Mouse (Mus musculus): ENCODE results near the gene Sfrp2. TPM values are rescaled to one million over a fixed set of nuclear protein-coding genes. Genes with fewer than 3 reads are reported as not detected.

Sfrp2 gene
- polyA plus RNA-seq (2012; rRNA removed): 14.0 and 30.5 TPM in 2 replicates

DNA sequence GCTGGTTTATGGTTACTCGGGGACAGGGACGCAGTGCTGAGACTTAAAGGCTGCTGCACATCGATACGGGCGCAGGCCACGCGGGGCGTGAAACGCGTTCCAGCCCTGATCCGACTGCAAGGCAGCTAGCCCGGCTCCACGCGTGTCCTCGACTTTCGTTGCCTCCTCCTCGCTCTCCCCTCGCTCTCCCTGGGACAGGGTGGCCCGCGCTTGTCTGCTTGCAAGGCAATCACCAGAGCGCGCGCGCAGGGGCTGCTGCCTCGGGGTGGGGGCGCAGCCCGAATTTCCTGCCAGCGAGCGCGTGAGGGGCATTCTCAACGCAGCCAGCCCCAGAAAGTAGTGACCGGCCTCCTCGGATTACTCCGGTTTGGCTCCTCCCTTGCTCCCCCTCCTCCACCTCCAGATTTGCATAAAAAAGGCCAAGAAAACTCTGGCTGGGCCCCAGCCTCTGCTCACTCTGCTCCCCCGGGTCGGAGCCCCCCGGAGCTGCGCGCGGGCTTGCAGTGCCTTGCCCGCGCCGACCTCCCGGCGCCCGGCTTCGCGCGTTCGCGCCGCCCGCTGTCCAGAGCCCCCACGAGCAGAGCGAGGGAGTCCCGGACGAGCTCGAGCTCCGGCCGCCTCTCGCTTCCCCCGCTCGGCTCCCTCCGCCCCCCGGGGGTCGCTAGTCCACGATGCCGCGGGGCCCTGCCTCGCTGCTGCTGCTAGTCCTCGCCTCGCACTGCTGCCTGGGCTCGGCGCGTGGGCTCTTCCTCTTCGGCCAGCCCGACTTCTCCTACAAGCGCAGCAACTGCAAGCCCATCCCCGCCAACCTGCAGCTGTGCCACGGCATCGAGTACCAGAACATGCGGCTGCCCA lies at the start of gene Sfrp2:
Gene Sfrp2, plus strand, starts transcription at position 451 of the 855 bp plus-strand sequence.
- Histone ChIP-seq H3K27me3 (replicated peaks; ENCODE audit: control insufficient read depth, insufficient read depth, low read length) (0 out of 2 replicates have a peak, but pooled peaks cover 1% of the 10 kb centered on the region), H3K4me1 (ENCODE audit: control insufficient read depth, insufficient read depth, low read length) (no peaks in the 10 kb centered on the region), H3K27ac (ENCODE audit: insufficient read depth, low read depth, low read length) (no peak within 1 kb of the TSS), H3K36me3 (ENCODE audit: control insufficient read depth, insufficient read depth, low read length) (no peaks in the 10 kb centered on the region), H3K4me3 (ENCODE audit: insufficient read depth, low read depth, low read length) (peak within 1 kb of the TSS; percentile 23)
- TF ChIP-seq CTCF (conservative IDR thresholded peaks at IDR 0.05; ENCODE audit: insufficient read depth, insufficient read length, low read depth, low read length): no peak
- no peak for TF ChIP-seq POLR2A (IDR thresholded peaks at IDR 0.05; ENCODE audit: low read depth, low read length)
- WGBS: under 1% methylated on average over 82 of the region's 82 CpGs
- peak; percentile 7 for DNase-seq

DNA sequence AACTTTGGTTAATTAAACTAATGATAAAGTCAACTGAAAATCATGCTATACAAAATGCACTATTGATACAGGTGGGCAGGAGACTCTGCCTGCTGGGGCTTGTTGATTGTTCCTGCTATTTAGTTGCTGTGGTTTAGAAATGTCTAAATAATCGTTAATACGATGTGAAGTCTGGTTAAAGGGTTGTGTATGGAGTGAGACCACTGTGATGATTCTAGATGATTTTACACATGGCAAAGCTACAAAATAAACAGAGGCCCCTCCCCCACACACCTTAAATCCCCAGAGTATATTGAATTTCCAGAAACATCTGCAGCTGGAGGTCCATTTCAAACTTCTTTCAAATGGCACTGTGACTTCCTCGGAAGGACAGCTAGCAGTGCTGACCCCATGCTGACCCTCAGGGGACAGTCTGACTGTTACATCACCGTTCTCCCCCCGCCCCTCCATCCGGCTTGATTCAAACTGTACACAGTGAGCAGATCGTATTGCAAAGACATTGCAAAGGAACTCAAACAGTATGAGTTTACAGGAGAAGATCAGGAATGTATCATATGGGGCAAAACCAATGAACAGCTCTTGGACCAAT lies 48.4 kb upstream of the Sfrp2 start:
- WGBS: 23% methylated on average over 7 of the region's 7 CpGs

DNA sequence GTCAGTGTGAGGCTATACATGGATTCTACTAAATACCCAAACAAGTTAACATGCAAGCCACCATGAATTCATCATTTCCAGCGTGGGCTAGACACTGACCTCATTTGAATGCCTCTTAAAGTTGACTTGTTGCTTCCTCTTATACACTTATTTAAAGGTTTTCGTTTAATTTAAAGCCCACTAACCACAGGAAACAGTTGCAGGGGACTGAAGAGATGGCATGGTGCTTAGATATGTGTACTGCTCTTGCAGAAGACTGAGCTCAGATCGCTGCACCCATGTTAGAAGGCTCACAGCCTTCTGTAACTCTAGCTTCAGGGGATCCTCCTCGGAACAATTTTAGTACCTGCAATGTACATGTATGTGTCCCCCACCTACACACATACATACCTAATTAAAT lies 47.5 kb upstream of the Sfrp2 start:
- 72% methylated on average over 4 of the region's 4 CpGs for whole genome bisulfite sequencing
- Histone ChIP-seq H3K27ac (ENCODE audit: insufficient read depth, low read depth, low read length) (no peak overlapping the region), H3K4me1 (ENCODE audit: control insufficient read depth, insufficient read depth, low read length) (no peaks in the 10 kb centered on the region), H3K27me3 (replicated peaks; ENCODE audit: control insufficient read depth, insufficient read depth, low read length) (no peaks in the 10 kb centered on the region), H3K4me3 (ENCODE audit: insufficient read depth, low read depth, low read length) (no peak overlapping the region), H3K36me3 (ENCODE audit: control insufficient read depth, insufficient read depth, low read length) (no peaks in the 10 kb centered on the region)
- TF ChIP-seq CTCF (conservative IDR thresholded peaks at IDR 0.05; ENCODE audit: insufficient read depth, insufficient read length, low read depth, low read length): no peak
- no peak for TF ChIP-seq POLR2A (IDR thresholded peaks at IDR 0.05; ENCODE audit: low read depth, low read length)
- no peak for DNase-seq

More for the DNA sequence above, 48.4 kb upstream of the Sfrp2 start:
- Histone ChIP-seq H3K4me1 (ENCODE audit: control insufficient read depth, insufficient read depth, low read length) (no peaks in the 10 kb centered on the region), H3K27ac (ENCODE audit: insufficient read depth, low read depth, low read length) (no peak overlapping the region), H3K4me3 (ENCODE audit: insufficient read depth, low read depth, low read length) (no peak overlapping the region), H3K36me3 (ENCODE audit: control insufficient read depth, insufficient read depth, low read length) (no peaks in the 10 kb centered on the region), H3K27me3 (replicated peaks; ENCODE audit: control insufficient read depth, insufficient read depth, low read length) (no peaks in the 10 kb centered on the region)
- TF ChIP-seq CTCF (conservative IDR thresholded peaks at IDR 0.05; ENCODE audit: insufficient read depth, insufficient read length, low read depth, low read length) (no peak), POLR2A (IDR thresholded peaks at IDR 0.05; ENCODE audit: low read depth, low read length) (no peak)
- no peak for DNase-seq

DNA sequence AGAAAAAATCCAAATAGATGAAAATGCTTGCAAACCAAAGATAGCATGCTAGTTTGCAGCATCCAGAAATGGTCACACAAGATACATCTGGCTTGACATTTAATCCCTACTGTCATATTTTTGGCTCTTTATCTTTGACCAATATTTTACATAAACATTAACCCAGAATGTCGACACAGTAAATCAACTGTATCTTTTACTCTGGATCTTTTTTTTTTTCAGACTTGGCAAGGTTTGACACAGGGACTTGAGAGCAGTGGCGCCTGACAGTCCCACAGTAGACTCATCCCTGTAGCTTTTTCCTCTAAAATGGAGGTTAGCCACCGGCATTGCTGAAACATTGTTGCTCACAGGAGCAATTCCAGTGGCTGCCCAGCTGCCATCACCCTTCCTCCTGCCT lies 37.9 kb upstream of the Sfrp2 start:
- no peaks in the 10 kb centered on the region for H3K4me1 ChIP-seq (ENCODE audit: control insufficient read depth, insufficient read depth, low read length)
- DNase-seq: peak; percentile 16
- no peaks in the 10 kb centered on the region for H3K36me3 ChIP-seq (ENCODE audit: control insufficient read depth, insufficient read depth, low read length)
- H3K4me3 ChIP-seq (ENCODE audit: insufficient read depth, low read depth, low read length): no peak overlapping the region
- TF ChIP-seq CTCF (conservative IDR thresholded peaks at IDR 0.05; ENCODE audit: insufficient read depth, insufficient read length, low read depth, low read length): no peak
- no peak for TF ChIP-seq POLR2A (IDR thresholded peaks at IDR 0.05; ENCODE audit: low read depth, low read length)
- no peaks in the 10 kb centered on the region for H3K27me3 ChIP-seq (replicated peaks; ENCODE audit: control insufficient read depth, insufficient read depth, low read length)
- 47% methylated on average over 3 of the region's 3 CpGs for WGBS
- no peak overlapping the region for H3K27ac ChIP-seq (ENCODE audit: insufficient read depth, low read depth, low read length)

DNA sequence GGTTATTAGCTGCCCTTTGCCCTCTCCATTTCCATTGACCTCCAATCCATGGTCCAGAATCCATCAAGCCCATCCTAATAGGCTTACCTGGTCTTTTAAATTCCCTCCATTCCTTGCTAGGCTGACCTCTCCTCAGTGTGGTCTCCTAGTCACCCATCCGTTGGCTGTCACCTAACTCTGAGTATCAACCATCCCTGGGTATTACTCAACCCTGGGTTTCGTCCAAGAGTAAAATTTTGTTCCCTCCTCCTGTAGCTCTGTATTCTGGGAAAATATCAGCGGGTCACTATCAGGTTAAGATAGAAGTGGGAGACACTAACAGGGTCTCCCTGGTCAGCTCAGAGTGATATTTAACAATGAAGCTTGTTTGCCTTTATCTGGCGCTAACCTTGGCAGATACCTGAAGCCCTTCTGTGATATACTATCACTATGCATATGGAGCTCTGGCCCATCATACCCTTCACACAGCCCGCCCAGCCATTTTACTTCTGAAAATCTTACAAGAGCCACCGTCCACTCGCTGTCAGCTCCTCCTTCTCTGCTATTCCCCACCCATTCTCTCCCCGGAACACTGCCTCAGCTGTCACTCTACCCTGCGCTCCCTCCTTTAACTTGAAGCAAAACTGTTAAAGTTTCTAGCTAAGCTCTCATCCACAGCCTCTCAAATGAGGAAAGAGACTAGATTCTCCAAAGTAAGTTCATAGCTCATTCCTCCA lies 37.3 kb upstream of the Sfrp2 start:
- Histone ChIP-seq H3K27me3 (replicated peaks; ENCODE audit: control insufficient read depth, insufficient read depth, low read length) (no peaks in the 10 kb centered on the region), H3K27ac (ENCODE audit: insufficient read depth, low read depth, low read length) (no peak overlapping the region), H3K4me3 (ENCODE audit: insufficient read depth, low read depth, low read length) (no peak overlapping the region), H3K36me3 (ENCODE audit: control insufficient read depth, insufficient read depth, low read length) (no peaks in the 10 kb centered on the region), H3K4me1 (ENCODE audit: control insufficient read depth, insufficient read depth, low read length) (no peaks in the 10 kb centered on the region)
- DNase-seq: no peak
- no peak for TF ChIP-seq POLR2A (IDR thresholded peaks at IDR 0.05; ENCODE audit: low read depth, low read length)
- no peak for TF ChIP-seq CTCF (conservative IDR thresholded peaks at IDR 0.05; ENCODE audit: insufficient read depth, insufficient read length, low read depth, low read length)
- 89% methylated on average over 9 of the region's 9 CpGs for WGBS

DNA sequence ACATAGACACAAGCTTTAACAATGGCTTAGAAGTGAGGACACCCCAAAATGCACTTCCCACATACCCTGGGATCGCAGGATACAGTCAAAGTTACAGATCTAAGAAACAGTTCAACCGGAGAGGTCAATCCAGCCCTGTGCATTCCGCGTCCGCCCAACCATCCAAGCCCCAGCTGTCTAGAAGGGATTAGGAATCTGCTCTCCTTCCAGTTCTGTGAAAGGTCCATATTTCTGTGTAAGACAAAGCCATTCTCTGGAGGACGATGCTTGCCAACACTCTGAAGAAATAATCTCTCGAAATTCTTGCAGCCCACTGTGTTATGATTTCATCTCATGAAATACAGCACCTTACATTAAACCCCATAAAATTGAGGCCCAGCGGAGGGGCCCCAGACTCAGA lies 32.1 kb upstream of the Sfrp2 start:
- Histone ChIP-seq H3K27ac (ENCODE audit: insufficient read depth, low read depth, low read length) (no peak overlapping the region), H3K36me3 (ENCODE audit: control insufficient read depth, insufficient read depth, low read length) (no peaks in the 10 kb centered on the region), H3K27me3 (replicated peaks; ENCODE audit: control insufficient read depth, insufficient read depth, low read length) (no peaks in the 10 kb centered on the region), H3K4me3 (ENCODE audit: insufficient read depth, low read depth, low read length) (no peak overlapping the region), H3K4me1 (ENCODE audit: control insufficient read depth, insufficient read depth, low read length) (no peaks in the 10 kb centered on the region)
- DNase-seq: no peak
- WGBS: 64% methylated on average over 8 of the region's 8 CpGs
- TF ChIP-seq CTCF (conservative IDR thresholded peaks at IDR 0.05; ENCODE audit: insufficient read depth, insufficient read length, low read depth, low read length) (no peak), POLR2A (IDR thresholded peaks at IDR 0.05; ENCODE audit: low read depth, low read length) (no peak)

DNA sequence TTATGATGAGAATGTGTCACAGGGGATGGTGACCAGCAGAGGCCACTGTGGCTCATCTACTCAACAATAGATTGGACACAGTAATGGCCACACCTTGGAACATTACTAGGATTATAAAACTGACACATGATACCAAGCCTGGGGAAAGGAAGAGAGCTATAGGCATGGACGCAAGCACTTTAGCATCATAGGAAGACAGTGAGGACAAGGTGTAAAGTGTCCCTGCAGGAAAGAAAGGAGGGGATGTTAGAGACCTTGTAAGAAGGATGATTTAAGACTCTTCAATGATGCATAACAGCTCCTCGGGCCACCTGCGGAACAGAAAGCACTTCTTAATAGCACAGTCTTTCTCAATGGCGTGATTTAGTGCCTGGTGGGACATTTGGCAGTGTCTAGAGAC lies 29.1 kb upstream of the Sfrp2 start:
- no peak overlapping the region for H3K4me3 ChIP-seq (ENCODE audit: insufficient read depth, low read depth, low read length)
- TF ChIP-seq POLR2A (IDR thresholded peaks at IDR 0.05; ENCODE audit: low read depth, low read length): no peak
- TF ChIP-seq CTCF (conservative IDR thresholded peaks at IDR 0.05; ENCODE audit: insufficient read depth, insufficient read length, low read depth, low read length): no peak
- H3K27me3 ChIP-seq (replicated peaks; ENCODE audit: control insufficient read depth, insufficient read depth, low read length): no peaks in the 10 kb centered on the region
- H3K4me1 ChIP-seq (ENCODE audit: control insufficient read depth, insufficient read depth, low read length): no peaks in the 10 kb centered on the region
- no peak for DNase-seq
- no peaks in the 10 kb centered on the region for H3K36me3 ChIP-seq (ENCODE audit: control insufficient read depth, insufficient read depth, low read length)
- H3K27ac ChIP-seq (ENCODE audit: insufficient read depth, low read depth, low read length): no peak overlapping the region
- 44% methylated on average over 4 of the region's 4 CpGs for WGBS

Data from kidney, adult 2 months (tissue).